Mouse (Mus musculus): Measurements from ENCODE around the gene Ints2.

DNA sequence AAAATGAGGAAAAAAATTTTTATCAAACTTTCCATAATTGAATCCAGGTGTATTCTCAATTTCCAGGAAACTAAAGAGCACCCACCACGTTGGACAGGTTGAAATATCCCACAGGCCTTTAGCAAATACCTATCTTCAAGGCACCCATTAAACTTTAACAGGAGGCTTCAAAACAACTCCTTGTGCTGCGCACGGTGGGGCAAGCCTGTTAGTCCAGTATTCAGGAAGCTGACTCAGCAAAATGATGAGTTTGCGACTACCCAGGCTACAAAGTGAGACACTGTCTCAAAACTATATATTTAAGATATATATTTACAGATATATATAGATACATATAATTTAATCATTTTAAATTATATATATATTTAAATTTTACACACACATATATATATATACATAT is 24.9 kb downstream of the Ints2 start:
- TF ChIP-seq GATA1 (IDR thresholded peaks at IDR 0.05; ENCODE audit: borderline replicate concordance, low read length) = no peak
- TF ChIP-seq FLI1 (IDR thresholded peaks at IDR 0.05; ENCODE audit: low read length) = no peak

Measured in megakaryocyte, embryonic 14.5 days (primary cell).